Mouse (Mus musculus) midbrain, embryonic 16.5 days (tissue): Measurements from ENCODE around the gene Tmem262. TPM values are rescaled to one million over a fixed set of nuclear protein-coding genes. Genes with fewer than 3 reads are reported as not detected.

ENCODE experiments used
- ATAC-seq: fragments of 200-750 bp; cut with Nextera tagmentation; 2 replicates; pipeline ENCODE4 v1.8.0; 2017; ENCODE audit warnings: moderate TSS enrichment
- H3K27ac ChIP-seq: fragments of 300-500 bp; sonication (generic); 2 replicates; pipeline ENCODE4 v1.5.1; 2014; ENCODE audit warnings: mild to moderate bottlenecking, low read length, mixed read lengths
- H3K27me3 ChIP-seq: fragments of 300-500 bp; sonication (generic); 2 replicates; pipeline ENCODE4 v1.6.1; 2014; ENCODE audit warnings: low read depth, low read length, mixed read lengths; ENCODE audit not compliant: control insufficient read depth, insufficient read depth
- H3K36me3 ChIP-seq: fragments of 300-500 bp; sonication (generic); 2 replicates; pipeline ENCODE4 v1.6.1; 2014; ENCODE audit warnings: mild to moderate bottlenecking, low read length, moderate library complexity, mixed read lengths; ENCODE audit not compliant: control insufficient read depth, insufficient read depth
- H3K4me1 ChIP-seq: fragments of 300-500 bp; sonication (generic); 2 replicates; pipeline ENCODE4 v1.6.1; 2014; ENCODE audit warnings: mild to moderate bottlenecking, low read length, mixed read lengths; ENCODE audit not compliant: control insufficient read depth, insufficient read depth
- H3K4me2 ChIP-seq: fragments of 300-500 bp; sonication (generic); 2 replicates; pipeline ENCODE4 v1.6.1; 2014; ENCODE audit warnings: mild to moderate bottlenecking, low read length, mixed read lengths
- H3K4me3 ChIP-seq: fragments of 300-500 bp; sonication (generic); 2 replicates; pipeline ENCODE4 v1.5.1; 2014; ENCODE audit warnings: low read depth, mild to moderate bottlenecking, low read length, moderate library complexity, mixed read lengths
- H3K9ac ChIP-seq: fragments of 300-500 bp; sonication (generic); 2 replicates; pipeline ENCODE4 v1.6.1; 2014; ENCODE audit warnings: low read depth, low read length, mixed read lengths
- H3K9me3 ChIP-seq: fragments of 300-500 bp; sonication (generic); replicated peaks from 2 replicates; pipeline ENCODE4 v1.6.1; 2014; ENCODE audit warnings: mild to moderate bottlenecking, low read length, mixed read lengths; ENCODE audit not compliant: control insufficient read depth, poor library complexity, severe bottlenecking
- WGBS: fragments of 180-500 bp; shearing (Covaris S2); extraction: QIAGEN DNeasy Blood & Tissue Kit; methylation state at CpG from one replicate; pipeline ENCODE4 v1.1.7; 2014; 5-methylcytosine and 5-hydroxymethylcytosine counted together
- polyA plus RNA-seq: library from polyadenylated mRNA; unstranded; fragments of >200 nt; fragmentation: Nextera tagmentation; extraction: Ambion mirVana; gene quantifications from 2 replicates; pipeline ENCODE4 v1.2.1, GENCODE M21; 2015

Gene Tmem262
- polyA plus RNA-seq, 1 experiment from 2014 or later = not detected

- WGBS = 89% methylated on average over 9 of the region's 9 CpGs
- Histone ChIP-seq H3K27ac (no peak within 1 kb of the TSS), H3K4me2 (no peak within 1 kb of the TSS), H3K36me3 (peaks cover 16% of the 10 kb centered on the region), H3K9ac (no peak within 1 kb of the TSS), H3K4me3 (no peak within 1 kb of the TSS), H3K4me1 (peaks cover 24% of the 10 kb centered on the region), H3K9me3 (no peaks in the 10 kb centered on the region), H3K27me3 (no peaks in the 10 kb centered on the region)
- no peak for ATAC-seq
Observed at GRCm38 (mm10) chr19:6082156-6082555, 2.3 kb downstream of the Tmem262 start, which contains the start of gene Gm28374. Gm28374 (minus strand) TSS chr19:6082256.

- Histone ChIP-seq H3K36me3 (peaks cover 16% of the 10 kb centered on the region), H3K27ac (peak within 1 kb of the TSS; percentile 63; the same call in 1 of the 2 replicates), H3K4me2 (peak within 1 kb of the TSS; percentile 94), H3K4me3 (peak within 1 kb of the TSS; percentile 76), H3K9me3 (no peaks in the 10 kb centered on the region), H3K27me3 (no peaks in the 10 kb centered on the region), H3K4me1 (peaks cover 18% of the 10 kb centered on the region), H3K9ac (peak within 1 kb of the TSS; percentile 78)
- 0% methylated on average over 58 of the region's 58 CpGs for WGBS
- peak; percentile 91 for ATAC-seq
Observed at GRCm38 (mm10) chr19:6084478-6085248, 4.8 kb downstream of the Tmem262 start, which contains the start of the genes Zfpl1 and Cdca5. Zfpl1 (minus strand) TSS chr19:6084956. Cdca5 (plus strand) TSS chr19:6084983.

GRCm38 (mm10) chr19:6085417-6085879 is 5.6 kb downstream of the Tmem262 start:
- WGBS = under 1% methylated on average over 17 of the region's 17 CpGs
- Histone ChIP-seq H3K9me3 (no peaks in the 10 kb centered on the region), H3K4me2 (peak overlapping the region; percentile 94), H3K4me1 (peaks cover 18% of the 10 kb centered on the region), H3K36me3 (peaks cover 9% of the 10 kb centered on the region), H3K9ac (no peak overlapping the region), H3K27me3 (no peaks in the 10 kb centered on the region), H3K4me3 (peak overlapping the region; percentile 76), H3K27ac (no peak overlapping the region)
- ATAC-seq = peak; percentile 58

- 94% methylated on average over 13 of the region's 13 CpGs for WGBS
Observed at GRCm38 (mm10) chr19:6088841-6089240, 9.0 kb downstream of the Tmem262 start.

GRCm38 (mm10) chr19:6094119-6094518 is 14.3 kb downstream of the Tmem262 start, which contains the start of gene AC131692.1:
AC131692.1 (plus strand) TSS chr19:6094419.
- Histone ChIP-seq H3K9ac (no peak within 1 kb of the TSS), H3K4me1 (no peaks in the 10 kb centered on the region), H3K9me3 (no peaks in the 10 kb centered on the region), H3K27ac (no peak within 1 kb of the TSS), H3K36me3 (no peaks in the 10 kb centered on the region), H3K4me2 (no peak within 1 kb of the TSS), H3K4me3 (no peak within 1 kb of the TSS), H3K27me3 (no peaks in the 10 kb centered on the region)
- no peak for ATAC-seq
- WGBS = 91% methylated on average over 7 of the region's 7 CpGs

More at GRCm38 (mm10) chr19:6088841-6089240, 9.0 kb downstream of the Tmem262 start:
- H3K27ac ChIP-seq = no peak overlapping the region
- H3K27me3 ChIP-seq = no peaks in the 10 kb centered on the region
- H3K9me3 ChIP-seq = no peaks in the 10 kb centered on the region
- no peak overlapping the region for H3K9ac ChIP-seq
- H3K4me2 ChIP-seq = no peak overlapping the region
- peaks cover 12% of the 10 kb centered on the region for H3K4me1 ChIP-seq
- H3K36me3 ChIP-seq = no peaks in the 10 kb centered on the region
- no peak overlapping the region for H3K4me3 ChIP-seq
- ATAC-seq = no peak

GRCm38 (mm10) chr19:6097847-6098246 is 18.0 kb downstream of the Tmem262 start:
- Histone ChIP-seq H3K4me3 (no peak overlapping the region), H3K9ac (no peak overlapping the region), H3K27ac (no peak overlapping the region), H3K4me1 (no peaks in the 10 kb centered on the region), H3K9me3 (no peaks in the 10 kb centered on the region), H3K36me3 (no peaks in the 10 kb centered on the region), H3K27me3 (no peaks in the 10 kb centered on the region), H3K4me2 (no peak overlapping the region)
- ATAC-seq = no peak
- WGBS = 91% methylated on average over 3 of the region's 3 CpGs

- no peaks in the 10 kb centered on the region for H3K9me3 ChIP-seq
- 78% methylated on average over 6 of the region's 6 CpGs for WGBS
Observed at GRCm38 (mm10) chr19:6101186-6101585, 21.4 kb downstream of the Tmem262 start.

GRCm38 (mm10) chr19:6102169-6102853 is 22.5 kb downstream of the Tmem262 start:
- no peak for ATAC-seq
- WGBS = 82% methylated on average over 6 of the region's 6 CpGs
- Histone ChIP-seq H3K4me2 (no peak overlapping the region), H3K9me3 (no peaks in the 10 kb centered on the region), H3K36me3 (no peaks in the 10 kb centered on the region), H3K4me1 (no peaks in the 10 kb centered on the region), H3K9ac (no peak overlapping the region), H3K27ac (no peak overlapping the region), H3K4me3 (no peak overlapping the region), H3K27me3 (no peaks in the 10 kb centered on the region)

More at GRCm38 (mm10) chr19:6101186-6101585, 21.4 kb downstream of the Tmem262 start:
- H3K27ac ChIP-seq = no peak overlapping the region
- no peak for ATAC-seq
- H3K4me2 ChIP-seq = no peak overlapping the region
- no peak overlapping the region for H3K4me3 ChIP-seq
- no peak overlapping the region for H3K9ac ChIP-seq
- no peaks in the 10 kb centered on the region for H3K27me3 ChIP-seq
- no peaks in the 10 kb centered on the region for H3K36me3 ChIP-seq
- no peaks in the 10 kb centered on the region for H3K4me1 ChIP-seq

GRCm38 (mm10) chr19:6104476-6104875 is 24.6 kb downstream of the Tmem262 start:
- Histone ChIP-seq H3K9me3 (no peaks in the 10 kb centered on the region), H3K27me3 (no peaks in the 10 kb centered on the region), H3K4me2 (no peak overlapping the region), H3K4me3 (no peak overlapping the region), H3K27ac (no peak overlapping the region), H3K9ac (no peak overlapping the region), H3K36me3 (no peaks in the 10 kb centered on the region), H3K4me1 (no peaks in the 10 kb centered on the region)
- 80% methylated on average over 4 of the region's 4 CpGs for WGBS
- no peak for ATAC-seq
